Mouse (Mus musculus): ENCODE measurements at regions not wholly inside any gene's neighbourhood (a gene's known extent, or its start where the extent isn't known, plus 50 kb on each side); places are given as distances from the start of the nearest gene placed in this dataset.

GRCm38 (mm10) chr9:47428710-47429341 lies 101.1 kb upstream of the Cadm1 start:
- no peak overlapping the region for H3K4me3 ChIP-seq (replicated peaks; ENCODE audit: low read depth, low read length)
- ATAC-seq (ENCODE audit: low FRiP score, low TSS enrichment) = no peak

GRCm38 (mm10) chr9:47429691-47430090 lies 100.3 kb upstream of the Cadm1 start:
- no peak for ATAC-seq (ENCODE audit: low FRiP score, low TSS enrichment)
- Histone ChIP-seq H3K36me3 (ENCODE audit: control insufficient read depth, insufficient read depth, low read length) (no peaks in the 10 kb centered on the region), H3K4me2 (ENCODE audit: low read length) (no peak overlapping the region), H3K4me3 (replicated peaks; ENCODE audit: low read depth, low read length) (no peak overlapping the region), H3K27ac (replicated peaks; ENCODE audit: low read depth, low read length) (no peak overlapping the region), H3K4me1 (ENCODE audit: control insufficient read depth, insufficient read depth, low read length) (no peaks in the 10 kb centered on the region), H3K9me3 (ENCODE audit: control insufficient read depth, low read length) (no peaks in the 10 kb centered on the region), H3K9ac (replicated peaks; ENCODE audit: low read length) (no peak overlapping the region), H3K27me3 (ENCODE audit: control insufficient read depth, insufficient read depth, low read length) (no peaks in the 10 kb centered on the region)
- WGBS = no CpG with 5 or more reads among the region's 1 CpGs
- no peak for DNase-seq

More at GRCm38 (mm10) chr9:47428710-47429341, 101.1 kb upstream of the Cadm1 start:
- H3K27ac ChIP-seq (replicated peaks; ENCODE audit: low read depth, low read length) = no peak overlapping the region
- H3K9me3 ChIP-seq (ENCODE audit: control insufficient read depth, low read length) = no peaks in the 10 kb centered on the region
- no peaks in the 10 kb centered on the region for H3K36me3 ChIP-seq (ENCODE audit: control insufficient read depth, insufficient read depth, low read length)
- H3K4me1 ChIP-seq (ENCODE audit: control insufficient read depth, insufficient read depth, low read length) = no peaks in the 10 kb centered on the region
- no peak overlapping the region for H3K4me2 ChIP-seq (ENCODE audit: low read length)
- 84% methylated on average over 8 of the region's 8 CpGs for WGBS
- no peak for DNase-seq
- no peak overlapping the region for H3K9ac ChIP-seq (replicated peaks; ENCODE audit: low read length)
- H3K27me3 ChIP-seq (ENCODE audit: control insufficient read depth, insufficient read depth, low read length) = no peaks in the 10 kb centered on the region

- no peaks in the 10 kb centered on the region for H3K36me3 ChIP-seq (ENCODE audit: control insufficient read depth, insufficient read depth, low read length)
These were observed 97.3 kb upstream of the Cadm1 start for GRCm38 (mm10) chr9:47432715-47433114.

GRCm38 (mm10) chr9:47433185-47433584 lies 96.8 kb upstream of the Cadm1 start:
- Histone ChIP-seq H3K27ac (replicated peaks; ENCODE audit: low read depth, low read length) (no peak overlapping the region), H3K9ac (replicated peaks; ENCODE audit: low read length) (no peak overlapping the region), H3K4me2 (ENCODE audit: low read length) (no peak overlapping the region), H3K36me3 (ENCODE audit: control insufficient read depth, insufficient read depth, low read length) (no peaks in the 10 kb centered on the region), H3K4me3 (replicated peaks; ENCODE audit: low read depth, low read length) (no peak overlapping the region), H3K27me3 (ENCODE audit: control insufficient read depth, insufficient read depth, low read length) (no peaks in the 10 kb centered on the region), H3K9me3 (ENCODE audit: control insufficient read depth, low read length) (no peaks in the 10 kb centered on the region), H3K4me1 (ENCODE audit: control insufficient read depth, insufficient read depth, low read length) (no peaks in the 10 kb centered on the region)
- ATAC-seq (ENCODE audit: low FRiP score, low TSS enrichment) (no peak), DNase-seq (no peak)
- 80% methylated on average over 2 of the region's 2 CpGs for WGBS

More at GRCm38 (mm10) chr9:47432715-47433114, 97.3 kb upstream of the Cadm1 start:
- H3K4me1 ChIP-seq (ENCODE audit: control insufficient read depth, insufficient read depth, low read length) = no peaks in the 10 kb centered on the region
- no peak overlapping the region for H3K27ac ChIP-seq (replicated peaks; ENCODE audit: low read depth, low read length)
- H3K9ac ChIP-seq (replicated peaks; ENCODE audit: low read length) = no peak overlapping the region
- no peaks in the 10 kb centered on the region for H3K27me3 ChIP-seq (ENCODE audit: control insufficient read depth, insufficient read depth, low read length)
- no peak for ATAC-seq (ENCODE audit: low FRiP score, low TSS enrichment)
- whole genome bisulfite sequencing = 75% methylated on average over 4 of the region's 4 CpGs
- no peak overlapping the region for H3K4me2 ChIP-seq (ENCODE audit: low read length)
- H3K9me3 ChIP-seq (ENCODE audit: control insufficient read depth, low read length) = no peaks in the 10 kb centered on the region
- DNase-seq = no peak
- H3K4me3 ChIP-seq (replicated peaks; ENCODE audit: low read depth, low read length) = no peak overlapping the region

DNA sequence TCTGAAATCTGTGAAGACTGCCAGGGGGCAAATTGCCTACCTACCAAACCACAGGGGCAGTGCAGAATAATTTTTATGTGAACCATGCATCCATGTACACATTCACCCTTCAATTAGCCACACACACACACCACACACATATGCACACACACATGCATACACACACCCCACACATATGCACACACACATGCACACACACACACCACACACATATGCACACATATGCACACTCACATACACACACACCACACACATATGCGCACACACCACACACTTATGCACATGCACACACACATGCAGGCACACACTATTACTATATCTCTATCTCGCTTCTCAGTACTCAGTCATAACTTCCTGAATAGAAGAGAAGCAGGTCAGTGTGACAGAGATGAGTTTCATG lies 95.9 kb upstream of the Cadm1 start:
- DNase-seq (no peak), ATAC-seq (ENCODE audit: low FRiP score, low TSS enrichment) (no peak)
- 91% methylated on average over 2 of the region's 2 CpGs for WGBS
- H3K4me3 ChIP-seq (replicated peaks; ENCODE audit: low read depth, low read length) = no peak overlapping the region
- H3K27me3 ChIP-seq (ENCODE audit: control insufficient read depth, insufficient read depth, low read length) = no peaks in the 10 kb centered on the region
- no peaks in the 10 kb centered on the region for H3K4me1 ChIP-seq (ENCODE audit: control insufficient read depth, insufficient read depth, low read length)
- H3K9ac ChIP-seq (replicated peaks; ENCODE audit: low read length) = no peak overlapping the region
- no peak overlapping the region for H3K4me2 ChIP-seq (ENCODE audit: low read length)
- no peaks in the 10 kb centered on the region for H3K9me3 ChIP-seq (ENCODE audit: control insufficient read depth, low read length)
- H3K36me3 ChIP-seq (ENCODE audit: control insufficient read depth, insufficient read depth, low read length) = no peaks in the 10 kb centered on the region
- no peak overlapping the region for H3K27ac ChIP-seq (replicated peaks; ENCODE audit: low read depth, low read length)

DNA sequence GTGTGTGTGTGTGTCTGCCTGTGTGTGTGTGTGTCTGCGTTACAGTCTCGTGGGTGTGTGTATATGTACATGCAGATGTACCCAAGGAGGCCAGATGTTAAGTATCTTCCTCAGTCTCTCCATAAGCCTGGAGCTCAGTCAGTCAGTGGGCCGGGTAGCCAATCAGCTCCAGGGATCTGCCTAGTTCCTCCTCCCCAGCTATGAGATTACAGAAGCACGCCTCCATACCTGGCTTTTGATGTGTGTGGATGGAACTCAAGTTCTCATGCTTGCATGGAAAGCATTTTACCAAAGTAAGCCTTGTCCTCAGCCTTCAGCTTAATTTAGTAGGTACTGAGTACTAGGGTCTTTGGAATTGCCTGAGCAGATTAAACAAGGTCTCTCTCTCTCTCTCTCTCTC lies 91.0 kb upstream of the Cadm1 start:
- ATAC-seq (ENCODE audit: low FRiP score, low TSS enrichment) (no peak), DNase-seq (peak; percentile 29)
- 0 out of 2 replicates have a peak overlapping the region, but pooled peaks have one; percentile 54 for H3K27ac ChIP-seq (replicated peaks; ENCODE audit: low read depth, low read length)
- no peaks in the 10 kb centered on the region for H3K9me3 ChIP-seq (ENCODE audit: control insufficient read depth, low read length)
- 71% methylated on average over 4 of the region's 4 CpGs for WGBS
- H3K27me3 ChIP-seq (ENCODE audit: control insufficient read depth, insufficient read depth, low read length) = no peaks in the 10 kb centered on the region
- H3K4me3 ChIP-seq (replicated peaks; ENCODE audit: low read depth, low read length) = no peak overlapping the region
- no peaks in the 10 kb centered on the region for H3K36me3 ChIP-seq (ENCODE audit: control insufficient read depth, insufficient read depth, low read length)
- no peak overlapping the region for H3K4me2 ChIP-seq (ENCODE audit: low read length)
- H3K9ac ChIP-seq (replicated peaks; ENCODE audit: low read length) = no peak overlapping the region
- no peaks in the 10 kb centered on the region; the same call in 1 of the 2 replicates for H3K4me1 ChIP-seq (ENCODE audit: control insufficient read depth, insufficient read depth, low read length)

DNA sequence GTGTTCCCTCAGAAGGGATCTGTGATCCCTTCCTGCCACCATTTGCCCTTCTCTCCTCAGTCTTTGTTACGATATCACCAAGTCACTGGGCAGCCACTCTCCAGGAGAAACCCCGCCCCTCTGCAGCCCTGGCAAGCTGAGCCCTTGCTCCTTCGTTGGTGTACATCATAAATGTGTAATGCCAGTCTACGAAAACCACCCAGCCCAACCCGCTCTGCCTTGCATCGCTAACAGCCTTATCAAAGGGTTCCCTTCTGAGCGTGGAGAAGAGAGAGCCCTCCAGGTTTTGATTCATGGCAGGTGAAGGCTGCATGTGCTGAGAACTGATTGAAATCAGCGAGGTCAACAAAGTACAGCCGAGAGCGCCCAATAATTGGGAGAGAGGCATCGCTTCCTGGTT lies 90.5 kb upstream of the Cadm1 start:
- Histone ChIP-seq H3K27me3 (ENCODE audit: control insufficient read depth, insufficient read depth, low read length) (no peaks in the 10 kb centered on the region), H3K9ac (replicated peaks; ENCODE audit: low read length) (no peak overlapping the region; the same call in 1 of the 2 replicates), H3K9me3 (ENCODE audit: control insufficient read depth, low read length) (no peaks in the 10 kb centered on the region), H3K4me1 (ENCODE audit: control insufficient read depth, insufficient read depth, low read length) (no peaks in the 10 kb centered on the region; the same call in 1 of the 2 replicates), H3K36me3 (ENCODE audit: control insufficient read depth, insufficient read depth, low read length) (no peaks in the 10 kb centered on the region), H3K27ac (replicated peaks; ENCODE audit: low read depth, low read length) (peak overlapping the region; percentile 54; the same call in 1 of the 2 replicates), H3K4me2 (ENCODE audit: low read length) (peak overlapping the region; percentile 41), H3K4me3 (replicated peaks; ENCODE audit: low read depth, low read length) (peak overlapping the region; percentile 4; the same call in 1 of the 2 replicates)
- WGBS = 24% methylated on average over 11 of the region's 11 CpGs
- ATAC-seq (ENCODE audit: low FRiP score, low TSS enrichment) (no peak; the same call in 1 of the 2 replicates), DNase-seq (peak; percentile 72)

GRCm38 (mm10) chr9:47440128-47440527 lies 89.8 kb upstream of the Cadm1 start:
- H3K4me3 ChIP-seq (replicated peaks; ENCODE audit: low read depth, low read length) = 0 out of 2 replicates have a peak overlapping the region, but pooled peaks have one; percentile 4
- 9% methylated on average over 6 of the region's 6 CpGs for WGBS
- H3K27ac ChIP-seq (replicated peaks; ENCODE audit: low read depth, low read length) = 0 out of 2 replicates have a peak overlapping the region, but pooled peaks have one; percentile 54
- no peaks in the 10 kb centered on the region for H3K27me3 ChIP-seq (ENCODE audit: control insufficient read depth, insufficient read depth, low read length)
- no peak for ATAC-seq (ENCODE audit: low FRiP score, low TSS enrichment)
- DNase-seq = peak; percentile 76
- H3K4me1 ChIP-seq (ENCODE audit: control insufficient read depth, insufficient read depth, low read length) = no peaks in the 10 kb centered on the region; the same call in 1 of the 2 replicates
- H3K9me3 ChIP-seq (ENCODE audit: control insufficient read depth, low read length) = no peaks in the 10 kb centered on the region
- peak overlapping the region; percentile 41 for H3K4me2 ChIP-seq (ENCODE audit: low read length)
- H3K9ac ChIP-seq (replicated peaks; ENCODE audit: low read length) = no peak overlapping the region
- H3K36me3 ChIP-seq (ENCODE audit: control insufficient read depth, insufficient read depth, low read length) = no peaks in the 10 kb centered on the region

GRCm38 (mm10) chr9:47441155-47441554 lies 88.8 kb upstream of the Cadm1 start:
- no peaks in the 10 kb centered on the region; the same call in 1 of the 2 replicates for H3K4me1 ChIP-seq (ENCODE audit: control insufficient read depth, insufficient read depth, low read length)

More at GRCm38 (mm10) chr9:47441155-47441554, 88.8 kb upstream of the Cadm1 start:
- Histone ChIP-seq H3K27ac (replicated peaks; ENCODE audit: low read depth, low read length) (no peak overlapping the region), H3K9ac (replicated peaks; ENCODE audit: low read length) (no peak overlapping the region), H3K36me3 (ENCODE audit: control insufficient read depth, insufficient read depth, low read length) (no peaks in the 10 kb centered on the region), H3K4me3 (replicated peaks; ENCODE audit: low read depth, low read length) (no peak overlapping the region), H3K9me3 (ENCODE audit: control insufficient read depth, low read length) (no peaks in the 10 kb centered on the region), H3K4me2 (ENCODE audit: low read length) (no peak overlapping the region), H3K27me3 (ENCODE audit: control insufficient read depth, insufficient read depth, low read length) (no peaks in the 10 kb centered on the region)
- DNase-seq = no peak
- 89% methylated on average over 8 of the region's 8 CpGs for WGBS
- no peak for ATAC-seq (ENCODE audit: low FRiP score, low TSS enrichment)
